Mouse (Mus musculus) megakaryocyte, embryonic 14.5 days (primary cell): ENCODE data around the gene Vmn1r211.

Experiments used
- FLI1 ChIP-seq: IDR thresholded peaks from 2 replicates; pipeline ENCODE4 v1.6.1; 2012; ENCODE audit warnings: low read length, inconsistent platforms, mixed read lengths
- GATA1 ChIP-seq: IDR thresholded peaks from 3 replicates; pipeline ENCODE4 v1.6.1; 2012; ENCODE audit warnings: mixed read lengths, low read length, inconsistent platforms, borderline replicate concordance

DNA sequence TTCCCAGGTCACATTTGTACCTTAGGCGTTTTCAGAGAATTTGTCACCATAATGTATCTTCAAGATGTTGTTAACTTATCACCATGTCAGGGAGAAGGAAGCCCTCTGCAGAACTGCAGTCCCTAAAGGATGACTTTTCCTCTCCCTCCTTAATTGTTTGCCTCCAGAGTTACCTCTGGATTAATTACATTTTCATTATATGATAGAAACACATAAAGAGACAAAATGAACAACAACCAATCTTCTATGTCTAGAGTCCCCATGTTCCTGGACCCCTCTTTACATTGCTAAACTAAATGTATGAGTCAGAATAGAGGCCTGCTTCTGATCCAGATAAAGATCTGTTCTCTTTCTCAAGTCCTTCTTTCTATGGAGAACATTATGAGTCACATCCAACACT is at the start of gene Vmn1r211:
- TF ChIP-seq GATA1 (no peak), FLI1 (no peak)
